Mouse (Mus musculus) heart, postnatal 0 days (tissue): ENCODE data around the gene Zfp189.

ENCODE experiments used
- CTCF ChIP-seq: IDR thresholded peaks from 2 replicates; pipeline ENCODE4 v1.5.1; 2016; ENCODE audit warnings: antibody characterized with exemption, control low read depth, low read depth
- EP300 ChIP-seq: IDR thresholded peaks from 2 replicates; pipeline ENCODE4 v1.6.1; 2016; ENCODE audit warnings: antibody characterized with exemption, low read depth

GRCm38 (mm10) chr4:49512636-49513035 is 8.3 kb upstream of the Zfp189 start:
- TF ChIP-seq CTCF, result no peak
- no peak for TF ChIP-seq EP300
